Mouse (Mus musculus) forebrain, postnatal 0 days (tissue): ENCODE data around the gene Dpm1. TPM values are rescaled to one million over a fixed set of nuclear protein-coding genes. Genes with fewer than 3 reads are reported as not detected.
A peak's percentile ranks its signal among the peaks of the same experiment; 100 is the strongest.

Experiments
- ATAC-seq: fragments of 200-750 bp; cut with Nextera tagmentation; 2 replicates; pipeline ENCODE4 v1.8.0; 2017; ENCODE audit warnings: mild to moderate bottlenecking, moderate library complexity
- DNase-seq: peaks from one replicate; pipeline ENCODE4 v3.0.0-alpha.2; 2015
- H3K27ac ChIP-seq: fragments of 300-500 bp; sonication (generic); 2 replicates; pipeline ENCODE4 v1.5.1; 2014; ENCODE audit warnings: low read depth, mild to moderate bottlenecking, antibody characterized with exemption, low read length, moderate library complexity, mixed read lengths
- H3K27me3 ChIP-seq: fragments of 300-500 bp; sonication (generic); 2 replicates; pipeline ENCODE4 v1.6.1; 2014; ENCODE audit warnings: mild to moderate bottlenecking, low read length, mixed read lengths; ENCODE audit not compliant: insufficient read depth
- H3K36me3 ChIP-seq: fragments of 300-500 bp; sonication (generic); 2 replicates; pipeline ENCODE4 v1.6.1; 2014; ENCODE audit warnings: mild to moderate bottlenecking, moderate library complexity; ENCODE audit not compliant: insufficient read depth
- H3K4me1 ChIP-seq: fragments of 300-500 bp; sonication (generic); 2 replicates; pipeline ENCODE4 v1.6.1; 2014; ENCODE audit warnings: antibody characterized with exemption; ENCODE audit not compliant: insufficient read depth
- H3K4me2 ChIP-seq: fragments of 300-500 bp; sonication (generic); 2 replicates; pipeline ENCODE4 v1.6.1; 2014; ENCODE audit warnings: low read depth, mild to moderate bottlenecking, moderate library complexity
- H3K4me3 ChIP-seq: fragments of 300-500 bp; sonication (generic); 2 replicates; pipeline ENCODE4 v1.5.1; 2014; ENCODE audit warnings: low read depth, low read length, mixed read lengths
- H3K9ac ChIP-seq: fragments of 300-500 bp; sonication (generic); 2 replicates; pipeline ENCODE4 v1.6.1; 2014; ENCODE audit warnings: mild to moderate bottlenecking
- H3K9me3 ChIP-seq: fragments of 300-500 bp; sonication (generic); 2 replicates; pipeline ENCODE4 v1.6.1; 2016; ENCODE audit warnings: low read length
- CTCF ChIP-seq: sonication (generic); IDR thresholded peaks from 2 replicates; pipeline ENCODE4 v1.5.1; 2016; ENCODE audit warnings: antibody characterized with exemption, control low read depth, low read depth
- WGBS: fragments of 180-500 bp; shearing (Covaris S2); extraction: QIAGEN DNeasy Blood & Tissue Kit; methylation state at CpG from one replicate; pipeline ENCODE4 v1.1.7; 2014; 5-methylcytosine and 5-hydroxymethylcytosine counted together
- polyA plus RNA-seq: library from polyadenylated mRNA; unstranded; fragments of >200 nt; fragmentation: Nextera tagmentation; extraction: Ambion mirVana; gene quantifications from 2 replicates; pipeline ENCODE4 v1.2.1, GENCODE M21; 2015
- total RNA-seq: library from RNA; depleted of rRNA; stranded (reverse); fragments of >200 nt; gene quantifications from 2 replicates; pipeline ENCODE4 v1.2.3, GENCODE M21; 2014

The Dpm1 gene
- total and polyA plus RNA-seq, 2 experiments from 2014 or later = 21.4 to 94.5 TPM

GRCm38 (mm10) chr2:168195721-168196120 is 34.7 kb downstream of the Dpm1 start:
- Histone ChIP-seq H3K9ac (no peak overlapping the region), H3K27ac (no peak overlapping the region), H3K4me2 (no peak overlapping the region), H3K9me3 (no peaks in the 10 kb centered on the region), H3K36me3 (0 out of 2 replicates have a peak, but pooled peaks cover 15% of the 10 kb centered on the region), H3K4me3 (no peak overlapping the region), H3K4me1 (peaks cover 15% of the 10 kb centered on the region; the same call in 1 of the 2 replicates), H3K27me3 (no peaks in the 10 kb centered on the region)
- no peak for TF ChIP-seq CTCF
- ATAC-seq (no peak), DNase-seq (no peak)
- WGBS = 43% methylated on average over 2 of the region's 2 CpGs

DNA sequence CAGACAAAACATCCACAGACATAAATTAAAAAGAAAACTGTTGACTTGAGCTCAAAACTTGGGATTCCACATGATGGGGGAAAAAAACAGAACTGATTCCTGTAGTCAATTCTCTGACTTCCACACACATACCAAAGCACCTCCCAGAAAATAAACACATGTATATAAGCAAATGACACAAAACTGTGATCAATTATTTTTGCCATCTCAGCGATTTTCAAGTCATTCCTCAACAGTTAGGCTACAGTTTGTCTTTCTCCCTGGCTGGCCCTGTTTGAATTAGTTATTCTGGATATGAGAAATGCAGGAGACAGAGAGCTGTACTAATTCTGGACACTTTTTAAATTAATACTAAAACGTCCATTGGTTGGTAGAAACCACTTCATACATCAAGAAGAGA is 36.7 kb downstream of the Dpm1 start:
- no peak for DNase-seq
- TF ChIP-seq CTCF = no peak
- Histone ChIP-seq H3K4me2 (no peak overlapping the region), H3K4me1 (peaks cover 16% of the 10 kb centered on the region; the same call in 1 of the 2 replicates), H3K27ac (no peak overlapping the region), H3K36me3 (0 out of 2 replicates have a peak, but pooled peaks cover 15% of the 10 kb centered on the region), H3K27me3 (no peaks in the 10 kb centered on the region), H3K4me3 (no peak overlapping the region), H3K9me3 (no peaks in the 10 kb centered on the region), H3K9ac (no peak overlapping the region)
- 76% methylated on average over 2 of the region's 2 CpGs for WGBS
- ATAC-seq = no peak

DNA sequence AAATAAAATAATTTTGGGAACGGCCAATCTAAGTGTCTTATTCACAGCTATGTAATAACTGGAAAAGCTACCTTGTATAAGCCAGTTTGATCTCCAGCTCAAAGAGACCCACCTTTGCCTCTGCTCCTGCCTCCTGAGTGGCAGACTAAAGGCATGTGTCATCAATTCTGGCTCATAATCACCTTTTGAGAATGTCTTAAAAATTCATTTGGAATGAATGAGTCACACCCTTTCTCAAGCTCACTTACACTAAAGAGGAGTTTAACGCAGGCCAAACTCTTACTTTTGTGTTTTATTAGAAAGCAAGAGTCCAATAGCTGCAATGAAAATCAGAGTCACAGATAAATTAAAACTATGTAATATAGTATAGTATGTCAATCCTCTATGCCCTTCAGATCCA is 38.5 kb downstream of the Dpm1 start:
- Histone ChIP-seq H3K4me1 (peaks cover 10% of the 10 kb centered on the region; the same call in 1 of the 2 replicates), H3K27me3 (no peaks in the 10 kb centered on the region), H3K4me2 (no peak overlapping the region), H3K9ac (no peak overlapping the region), H3K4me3 (no peak overlapping the region), H3K27ac (no peak overlapping the region), H3K36me3 (peaks cover 22% of the 10 kb centered on the region), H3K9me3 (no peaks in the 10 kb centered on the region)
- no peak for ATAC-seq
- TF ChIP-seq CTCF = no peak
- no peak for DNase-seq
- WGBS = 92% methylated on average over 2 of the region's 2 CpGs

DNA sequence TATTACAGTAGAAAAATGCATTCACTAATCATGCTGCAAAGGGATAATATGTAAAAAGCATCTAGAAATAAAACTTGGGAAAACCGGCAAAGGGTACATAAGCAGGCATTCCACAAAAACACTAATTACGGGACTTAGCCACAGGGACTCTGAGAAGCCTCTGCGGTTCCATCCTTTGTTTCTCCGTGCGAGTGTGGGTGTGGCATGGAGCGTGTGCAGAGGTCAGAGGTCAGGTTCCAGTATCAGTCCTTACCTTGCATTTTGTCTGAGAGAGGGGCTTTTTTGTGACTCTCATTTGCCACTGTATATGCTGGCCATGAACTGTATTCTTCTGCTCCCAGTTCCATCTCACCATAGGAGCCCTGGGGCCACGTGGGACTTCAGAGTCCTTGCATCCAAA is 54.4 kb downstream of the Dpm1 start:
- Histone ChIP-seq H3K4me2 (no peak overlapping the region), H3K36me3 (peaks cover 18% of the 10 kb centered on the region; the same call in 1 of the 2 replicates), H3K9ac (no peak overlapping the region), H3K9me3 (no peaks in the 10 kb centered on the region), H3K27ac (no peak overlapping the region), H3K4me3 (no peak overlapping the region), H3K4me1 (no peaks in the 10 kb centered on the region), H3K27me3 (no peaks in the 10 kb centered on the region)
- TF ChIP-seq CTCF = no peak
- 30% methylated on average over 7 of the region's 7 CpGs for WGBS
- DNase-seq (no peak), ATAC-seq (no peak)

GRCm38 (mm10) chr2:168170167-168170685 is 60.2 kb downstream of the Dpm1 start:
- no peak overlapping the region for H3K4me2 ChIP-seq
- no peak overlapping the region for H3K4me3 ChIP-seq
- H3K4me1 ChIP-seq = no peaks in the 10 kb centered on the region
- WGBS = 11% methylated on average over 13 of the region's 13 CpGs
- H3K27ac ChIP-seq = no peak overlapping the region
- no peaks in the 10 kb centered on the region for H3K27me3 ChIP-seq
- no peak for TF ChIP-seq CTCF
- DNase-seq (no peak), ATAC-seq (peak; percentile 65)
- no peak overlapping the region for H3K9ac ChIP-seq
- H3K9me3 ChIP-seq = no peaks in the 10 kb centered on the region
- no peaks in the 10 kb centered on the region for H3K36me3 ChIP-seq

DNA sequence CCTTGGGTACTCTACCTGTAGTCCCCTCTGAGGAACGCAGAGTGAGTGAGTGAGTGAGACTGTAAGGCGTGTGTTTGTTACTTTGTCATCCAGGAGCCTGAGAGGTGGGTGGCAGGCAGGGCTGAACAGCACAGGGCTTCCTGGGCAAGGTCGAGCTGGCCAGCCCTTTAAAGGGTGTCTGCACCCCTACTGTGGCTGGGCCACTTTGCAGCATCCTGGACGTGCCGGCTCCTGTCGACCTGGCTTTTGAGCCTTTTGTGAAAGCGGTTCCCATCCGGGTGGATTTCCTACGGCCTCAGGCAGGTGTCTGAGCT is 60.6 kb downstream of the Dpm1 start:
- Histone ChIP-seq H3K36me3 (no peaks in the 10 kb centered on the region), H3K4me3 (no peak overlapping the region), H3K9ac (no peak overlapping the region), H3K4me2 (no peak overlapping the region), H3K4me1 (no peaks in the 10 kb centered on the region), H3K9me3 (no peaks in the 10 kb centered on the region), H3K27me3 (no peaks in the 10 kb centered on the region), H3K27ac (no peak overlapping the region)
- TF ChIP-seq CTCF = no peak
- WGBS = 12% methylated on average over 9 of the region's 9 CpGs
- DNase-seq = no peak
- no peak for ATAC-seq

DNA sequence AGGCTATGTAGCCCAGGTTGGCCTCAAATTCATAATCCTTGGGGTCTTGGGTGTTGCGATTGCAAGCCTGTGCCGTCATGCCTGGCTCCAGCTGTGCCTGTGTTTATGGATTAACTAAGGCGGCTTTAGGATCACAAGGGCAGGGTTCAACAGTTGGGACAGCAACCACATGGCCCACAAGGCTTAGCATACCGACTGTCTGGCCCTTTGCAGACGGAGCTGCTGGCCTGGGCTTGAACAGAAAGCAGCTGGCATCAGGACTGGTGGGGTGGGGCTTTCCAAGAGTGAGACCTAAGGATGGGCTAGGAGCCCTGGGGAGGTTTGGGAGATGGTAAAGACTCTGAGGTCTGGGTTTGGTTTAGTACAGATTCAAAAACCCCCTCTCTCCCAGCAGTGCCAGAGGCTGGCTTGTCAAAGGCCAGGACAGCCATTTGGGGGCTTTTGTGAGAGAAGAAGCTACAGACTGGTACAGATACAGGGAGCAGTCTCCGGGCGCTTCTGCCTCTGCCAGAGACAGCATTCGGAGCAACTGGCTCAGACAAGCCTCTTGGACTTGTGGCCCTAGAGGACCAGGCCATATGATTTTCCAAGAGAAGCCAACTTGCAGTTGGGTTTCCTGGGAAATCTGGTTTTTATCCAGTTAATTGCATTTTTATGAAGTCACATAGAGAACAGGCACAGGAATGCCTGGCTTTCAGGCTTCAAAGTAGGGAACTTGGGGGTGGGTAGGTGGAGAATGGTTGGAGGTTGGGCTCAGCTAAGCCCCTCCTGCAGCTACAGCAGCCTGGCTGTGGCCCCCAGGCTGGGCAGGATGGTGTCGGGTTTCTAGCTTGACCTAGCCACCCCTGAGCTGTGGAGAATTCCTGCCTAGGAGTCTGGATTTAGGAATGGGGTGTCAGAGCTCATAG is 61.2 kb downstream of the Dpm1 start:
- DNase-seq = no peak
- no peak overlapping the region for H3K27ac ChIP-seq
- H3K9me3 ChIP-seq = no peaks in the 10 kb centered on the region
- H3K36me3 ChIP-seq = no peaks in the 10 kb centered on the region
- H3K4me1 ChIP-seq = no peaks in the 10 kb centered on the region
- H3K9ac ChIP-seq = no peak overlapping the region
- no peak for TF ChIP-seq CTCF
- 31% methylated on average over 9 of the region's 9 CpGs for WGBS
- no peak overlapping the region for H3K4me3 ChIP-seq
- no peak overlapping the region for H3K4me2 ChIP-seq
- no peaks in the 10 kb centered on the region for H3K27me3 ChIP-seq
- ATAC-seq = no peak
